Mouse (Mus musculus) cortical plate, adult 2 months (tissue): ENCODE measurements at regions not wholly inside any gene's neighbourhood (a gene's known extent, or its start where the extent isn't known, plus 50 kb on each side); places are given as distances from the start of the nearest gene placed in this dataset.

Experiments
- H3K27ac ChIP-seq: fragments of 200-500 bp; 2 replicates; pipeline ENCODE4 v1.5.1; 2012; ENCODE audit warnings: low read length, control low read depth, inconsistent platforms; ENCODE audit not compliant: insufficient read depth
- H3K4me1 ChIP-seq: fragments of 200-500 bp; 2 replicates; pipeline ENCODE4 v1.6.1; 2011; ENCODE audit warnings: low read length; ENCODE audit not compliant: control insufficient read depth, insufficient read depth
- H3K4me3 ChIP-seq: fragments of 200-500 bp; 2 replicates; pipeline ENCODE4 v1.5.1; 2011; ENCODE audit warnings: mild to moderate bottlenecking, low read length, control low read depth; ENCODE audit not compliant: insufficient read depth
- CTCF ChIP-seq: fragments of 200-500 bp; IDR thresholded peaks from 2 replicates; pipeline ENCODE4 v1.5.1; 2011; ENCODE audit warnings: mild to moderate bottlenecking, control low read depth, low read length; ENCODE audit not compliant: insufficient read depth; ENCODE audit errors: extremely low read depth
- POLR2A ChIP-seq: fragments of 200-500 bp; IDR thresholded peaks from 2 replicates; pipeline ENCODE4 v1.6.1; 2011; ENCODE audit warnings: mild to moderate bottlenecking, low read length, control low read depth; ENCODE audit not compliant: insufficient read depth; ENCODE audit errors: extremely low read depth

DNA sequence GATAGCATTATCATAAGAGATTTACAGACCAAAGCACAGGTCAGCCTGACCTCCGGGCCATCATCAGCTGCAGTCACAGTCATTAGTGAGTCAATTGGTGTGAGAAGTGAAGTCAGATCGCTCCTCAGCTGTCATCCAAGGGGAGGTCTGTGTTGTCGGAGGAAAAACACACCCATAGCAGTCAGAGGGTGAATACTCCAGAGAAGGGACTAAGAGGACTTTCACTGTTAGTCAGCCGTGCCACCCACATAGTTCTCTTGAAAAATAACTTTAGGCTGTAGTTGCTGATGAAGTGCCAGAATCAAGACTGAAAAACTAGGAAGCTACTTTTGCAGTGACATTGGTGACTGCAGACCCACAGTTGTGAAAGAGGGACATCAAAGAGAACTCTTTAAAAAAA, 213.5 kb upstream of the Tet2 start:
- H3K4me1 ChIP-seq = peaks cover 6% of the 10 kb centered on the region; the same call in 1 of the 2 replicates
- no peak overlapping the region for H3K4me3 ChIP-seq
- no peak overlapping the region for H3K27ac ChIP-seq
- TF ChIP-seq CTCF (no peak), POLR2A (no peak)

DNA sequence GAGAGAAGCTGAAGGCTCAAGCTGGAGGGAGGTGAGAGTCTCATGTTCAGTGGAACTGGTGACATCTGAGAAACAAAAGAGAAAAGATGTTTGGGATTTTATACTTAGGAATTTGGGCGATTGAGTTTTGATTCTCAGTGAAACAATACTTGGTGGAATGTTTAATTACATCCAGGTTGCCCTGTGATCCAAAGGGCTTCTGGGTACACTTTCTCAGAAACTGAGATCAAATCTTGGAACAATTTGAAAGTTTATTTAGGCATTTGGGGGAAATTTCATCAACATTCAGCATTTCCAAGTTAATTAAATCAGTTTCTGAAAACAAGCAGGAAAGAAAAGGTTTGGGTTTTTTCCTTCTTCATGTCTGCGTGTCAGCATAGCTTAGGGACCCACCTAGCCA, 214.7 kb upstream of the Tet2 start:
- Histone ChIP-seq H3K4me3 (no peak overlapping the region), H3K4me1 (peaks cover 5% of the 10 kb centered on the region; the same call in 1 of the 2 replicates), H3K27ac (no peak overlapping the region)
- no peak for TF ChIP-seq CTCF
- no peak for TF ChIP-seq POLR2A

GRCm38 (mm10) chr3:133760221-133760620, 215.3 kb upstream of the Tet2 start:
- no peak for TF ChIP-seq CTCF
- TF ChIP-seq POLR2A = no peak
- Histone ChIP-seq H3K4me1 (peaks cover 2% of the 10 kb centered on the region; the same call in 1 of the 2 replicates), H3K27ac (no peak overlapping the region), H3K4me3 (no peak overlapping the region)

- TF ChIP-seq POLR2A = no peak
- no peak for TF ChIP-seq CTCF
- no peak overlapping the region for H3K27ac ChIP-seq
- H3K4me3 ChIP-seq = no peak overlapping the region
- no peaks in the 10 kb centered on the region for H3K4me1 ChIP-seq
Measured at GRCm38 (mm10) chr3:133763721-133764120, 218.8 kb upstream of the Tet2 start.

GRCm38 (mm10) chr3:133773490-133773889, 228.6 kb upstream of the Tet2 start:
- Histone ChIP-seq H3K4me3 (no peak overlapping the region), H3K27ac (no peak overlapping the region)
- TF ChIP-seq CTCF (no peak), POLR2A (no peak)

GRCm38 (mm10) chr3:133774229-133774628, 229.3 kb upstream of the Tet2 start:
- TF ChIP-seq CTCF (no peak), POLR2A (no peak)
- no peak overlapping the region for H3K4me3 ChIP-seq
- H3K4me1 ChIP-seq = no peaks in the 10 kb centered on the region
- H3K27ac ChIP-seq = no peak overlapping the region

More at GRCm38 (mm10) chr3:133773490-133773889, 228.6 kb upstream of the Tet2 start:
- H3K4me1 ChIP-seq = no peaks in the 10 kb centered on the region

DNA sequence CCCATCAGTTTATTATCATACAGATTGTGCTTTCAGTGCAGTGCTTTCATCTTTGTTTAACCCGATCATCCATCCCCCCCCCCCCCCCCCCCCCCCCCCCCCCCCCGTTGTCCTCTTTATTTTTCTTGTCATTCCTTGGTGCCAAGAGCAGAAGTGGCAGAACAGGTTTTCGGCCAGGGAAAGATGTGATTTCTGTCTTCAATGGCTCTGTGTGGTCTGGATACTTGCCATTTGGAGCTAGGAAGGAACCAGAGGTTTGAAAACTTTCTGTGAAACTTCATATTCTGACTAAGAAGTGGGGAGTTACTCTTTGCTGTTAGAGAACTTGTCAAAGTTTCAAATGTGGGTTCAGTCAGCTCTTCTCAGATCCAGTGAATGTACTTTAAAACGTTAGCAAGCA, 231.1 kb upstream of the Tet2 start:
- H3K27ac ChIP-seq = no peak overlapping the region
- H3K4me3 ChIP-seq = no peak overlapping the region
- TF ChIP-seq POLR2A (no peak), CTCF (no peak)
- H3K4me1 ChIP-seq = no peaks in the 10 kb centered on the region

GRCm38 (mm10) chr3:133779161-133779789, 234.3 kb upstream of the Tet2 start:
- Histone ChIP-seq H3K4me3 (no peak overlapping the region), H3K4me1 (no peaks in the 10 kb centered on the region), H3K27ac (no peak overlapping the region)
- TF ChIP-seq CTCF (no peak), POLR2A (no peak)

- no peaks in the 10 kb centered on the region for H3K4me1 ChIP-seq
- no peak for TF ChIP-seq POLR2A
- TF ChIP-seq CTCF = no peak
- H3K4me3 ChIP-seq = no peak overlapping the region
- no peak overlapping the region for H3K27ac ChIP-seq
Measured at GRCm38 (mm10) chr3:133783060-133783459, 238.1 kb upstream of the Tet2 start.

GRCm38 (mm10) chr3:133791361-133791760, 246.4 kb upstream of the Tet2 start:
- Histone ChIP-seq H3K4me1 (no peaks in the 10 kb centered on the region), H3K27ac (no peak overlapping the region), H3K4me3 (no peak overlapping the region)
- TF ChIP-seq CTCF = no peak
- TF ChIP-seq POLR2A = no peak
